Mouse (Mus musculus): ENCODE results near the gene Elmod2. TPM values are rescaled to one million over a fixed set of nuclear protein-coding genes. Genes with fewer than 3 reads are reported as not detected.
A peak's percentile ranks its signal among the peaks of the same experiment; 100 is the strongest.
"Not testable (repeated sequence)": the region's sequence is repeated elsewhere in the genome, so short reads cannot be mapped to it uniquely, and the experiment has no call there.

The Elmod2 gene
- polyA plus RNA-seq, 1 experiment from 2014 or later = 19.6 TPM

DNA sequence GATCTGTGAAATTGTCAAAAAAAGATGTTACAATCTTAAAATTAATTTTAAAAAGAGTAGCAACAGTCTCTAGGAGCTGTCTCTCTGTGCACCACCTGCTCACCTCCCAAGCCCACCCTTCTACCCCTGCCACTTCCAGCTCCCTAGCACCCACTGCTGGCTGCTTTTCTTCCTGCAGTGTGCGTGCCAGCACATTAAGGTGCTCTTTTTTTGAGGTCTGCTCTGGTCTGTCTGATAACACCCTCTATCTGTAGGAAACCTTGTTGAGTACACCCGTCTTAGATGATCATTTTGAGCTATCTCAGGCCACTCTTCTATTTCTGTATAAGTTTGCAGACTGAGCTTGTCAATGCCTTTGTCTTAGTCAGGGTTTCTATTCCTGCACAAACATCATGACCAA lies 9.2 kb downstream of the Elmod2 start:
- Histone ChIP-seq H3K4me2 (no peak overlapping the region), H3K36me3 (peaks cover 69% of the 10 kb centered on the region), H3K4me1 (replicated peaks) (no peaks in the 10 kb centered on the region), H3K4me3 (no peak overlapping the region), H3K9me3 (no peaks in the 10 kb centered on the region), H3K27ac (replicated peaks) (no peak overlapping the region), H3K27me3 (no peaks in the 10 kb centered on the region), H3K9ac (no peak overlapping the region)
- no peak for ATAC-seq (ENCODE audit: low read depth)
- WGBS = 94% methylated on average over 2 of the region's 2 CpGs

DNA sequence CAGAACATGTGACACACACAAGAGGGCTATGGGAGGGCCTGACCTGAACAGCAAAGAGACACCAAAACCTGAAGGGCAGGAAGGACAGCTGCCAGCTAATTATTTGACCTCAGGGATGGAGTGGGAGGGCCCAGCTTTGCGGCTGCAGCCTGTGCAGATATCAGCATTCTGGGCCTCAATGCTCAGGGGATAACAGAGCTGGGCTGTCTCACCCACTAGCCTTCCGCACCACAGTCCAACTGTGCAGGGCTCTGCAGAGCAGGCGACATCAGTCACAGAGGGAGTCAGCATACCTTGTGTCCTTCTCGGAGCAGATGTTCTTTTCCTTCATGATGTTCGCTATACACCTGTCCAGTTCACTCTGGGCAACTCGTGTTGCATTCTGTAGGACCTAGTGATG lies 9.9 kb downstream of the Elmod2 start:
- H3K4me3 ChIP-seq = no peak overlapping the region
- H3K4me2 ChIP-seq = no peak overlapping the region
- no peak overlapping the region for H3K9ac ChIP-seq
- no peak overlapping the region for H3K27ac ChIP-seq (replicated peaks)
- H3K9me3 ChIP-seq = no peaks in the 10 kb centered on the region
- 92% methylated on average over 6 of the region's 6 CpGs for WGBS
- no peaks in the 10 kb centered on the region for H3K4me1 ChIP-seq (replicated peaks)
- peaks cover 68% of the 10 kb centered on the region for H3K36me3 ChIP-seq
- H3K27me3 ChIP-seq = no peaks in the 10 kb centered on the region
- no peak for ATAC-seq (ENCODE audit: low read depth)

DNA sequence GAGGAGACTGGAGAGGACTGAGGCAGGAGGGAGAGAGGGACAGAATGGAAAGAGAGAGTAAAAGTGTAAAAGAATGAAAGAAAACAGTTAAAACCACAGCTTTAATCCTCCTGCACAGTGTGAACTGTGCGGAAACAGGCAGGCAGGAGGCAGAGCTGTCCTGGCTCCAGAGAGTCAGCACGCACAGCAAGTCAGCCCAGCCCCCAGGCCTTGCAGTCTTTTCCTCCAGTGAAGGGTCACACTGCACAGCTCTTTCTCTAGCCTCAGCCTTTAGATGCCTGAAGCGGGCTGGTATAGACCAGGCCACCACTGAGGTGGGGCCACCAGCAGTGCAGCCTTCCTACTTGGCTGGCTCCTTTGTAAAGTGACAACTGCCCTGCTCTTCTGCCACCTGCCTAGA lies 11.7 kb downstream of the Elmod2 start:
- no peaks in the 10 kb centered on the region for H3K27me3 ChIP-seq
- no peak overlapping the region for H3K9ac ChIP-seq
- H3K4me1 ChIP-seq (replicated peaks) = no peaks in the 10 kb centered on the region
- H3K4me3 ChIP-seq = no peak overlapping the region
- WGBS = 76% methylated on average over 3 of the region's 3 CpGs
- no peak overlapping the region for H3K4me2 ChIP-seq
- no peak overlapping the region for H3K27ac ChIP-seq (replicated peaks)
- H3K9me3 ChIP-seq = no peaks in the 10 kb centered on the region
- no peak for ATAC-seq (ENCODE audit: low read depth)
- H3K36me3 ChIP-seq = peaks cover 72% of the 10 kb centered on the region

DNA sequence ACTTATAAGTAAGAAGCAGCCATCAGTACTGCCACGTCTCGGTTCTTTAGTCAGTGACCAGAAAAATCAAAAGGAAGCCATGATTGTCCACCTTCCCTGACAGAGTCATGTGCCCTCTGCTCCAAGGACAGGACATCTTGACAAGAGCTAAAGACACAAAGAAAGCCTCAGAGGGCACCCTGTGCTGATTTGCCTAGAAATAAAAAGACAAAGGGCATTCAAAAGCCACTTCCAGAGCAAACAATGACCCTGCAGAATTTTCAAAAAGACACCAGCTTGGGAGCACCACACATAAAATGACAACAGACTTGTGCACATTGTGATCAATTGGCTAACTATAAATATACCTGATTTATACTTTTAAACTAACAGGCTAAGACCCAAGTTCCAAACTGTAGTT lies 16.6 kb downstream of the Elmod2 start:
- WGBS = 69% methylated on average over 2 of the region's 2 CpGs
- Histone ChIP-seq H3K36me3 (peaks cover 55% of the 10 kb centered on the region), H3K9me3 (no peaks in the 10 kb centered on the region), H3K4me3 (no peak overlapping the region), H3K27ac (replicated peaks) (no peak overlapping the region), H3K9ac (no peak overlapping the region), H3K4me2 (no peak overlapping the region), H3K27me3 (no peaks in the 10 kb centered on the region), H3K4me1 (replicated peaks) (no peaks in the 10 kb centered on the region)
- ATAC-seq (ENCODE audit: low read depth) = no peak

DNA sequence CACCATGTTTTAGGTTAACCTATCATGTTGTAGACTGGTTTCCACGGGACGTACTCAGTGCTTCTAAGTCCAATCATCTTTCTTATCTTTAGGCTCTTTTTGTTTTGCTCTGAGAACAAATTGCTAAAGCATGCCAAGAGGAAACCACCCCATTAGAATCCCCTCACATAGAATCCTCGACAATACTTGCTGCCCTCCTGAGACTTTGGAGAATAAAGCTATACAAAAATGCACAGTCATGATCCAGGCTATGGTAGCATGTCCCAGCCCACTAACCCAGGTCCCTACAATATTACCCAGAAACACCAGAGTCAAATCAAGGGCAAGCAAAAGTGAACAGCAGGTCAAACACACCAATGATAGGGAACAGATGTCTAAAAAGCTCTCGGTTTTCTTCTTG lies 17.2 kb downstream of the Elmod2 start:
- not testable (repeated sequence) for ATAC-seq (ENCODE audit: low read depth); H3K4me1 ChIP-seq (replicated peaks); H3K27ac ChIP-seq (replicated peaks); H3K9ac ChIP-seq; H3K27me3 ChIP-seq; H3K4me3 ChIP-seq; H3K9me3 ChIP-seq; H3K4me2 ChIP-seq
- H3K36me3 ChIP-seq = peaks cover 50% of the 10 kb centered on the region
- 84% methylated on average over 4 of the region's 4 CpGs for WGBS

DNA sequence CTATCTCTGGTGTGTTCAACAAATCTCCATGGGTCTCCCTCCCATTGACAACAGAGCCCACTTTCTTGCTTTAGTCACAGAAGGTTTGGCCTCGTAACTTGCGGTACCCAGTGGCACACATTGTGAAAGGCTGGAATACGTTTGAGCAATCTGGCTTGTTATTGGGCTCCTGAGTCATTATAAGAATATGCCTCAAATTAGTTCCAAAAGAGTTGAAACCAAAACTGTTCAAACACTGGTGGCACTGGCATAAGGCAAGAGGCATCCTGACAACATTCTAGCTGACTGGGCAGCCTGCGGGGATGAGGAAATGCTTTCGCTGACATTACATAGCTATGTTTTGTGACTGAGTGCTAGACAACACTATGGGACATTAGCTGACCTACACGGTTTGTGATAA lies 22.4 kb downstream of the Elmod2 start:
- Histone ChIP-seq H3K36me3 (peaks cover 13% of the 10 kb centered on the region), H3K4me3 (no peak overlapping the region), H3K4me2 (no peak overlapping the region), H3K9ac (no peak overlapping the region), H3K27ac (replicated peaks) (no peak overlapping the region), H3K27me3 (no peaks in the 10 kb centered on the region), H3K4me1 (replicated peaks) (no peaks in the 10 kb centered on the region), H3K9me3 (no peaks in the 10 kb centered on the region)
- ATAC-seq (ENCODE audit: low read depth) = no peak
- WGBS = 89% methylated on average over 6 of the region's 6 CpGs

DNA sequence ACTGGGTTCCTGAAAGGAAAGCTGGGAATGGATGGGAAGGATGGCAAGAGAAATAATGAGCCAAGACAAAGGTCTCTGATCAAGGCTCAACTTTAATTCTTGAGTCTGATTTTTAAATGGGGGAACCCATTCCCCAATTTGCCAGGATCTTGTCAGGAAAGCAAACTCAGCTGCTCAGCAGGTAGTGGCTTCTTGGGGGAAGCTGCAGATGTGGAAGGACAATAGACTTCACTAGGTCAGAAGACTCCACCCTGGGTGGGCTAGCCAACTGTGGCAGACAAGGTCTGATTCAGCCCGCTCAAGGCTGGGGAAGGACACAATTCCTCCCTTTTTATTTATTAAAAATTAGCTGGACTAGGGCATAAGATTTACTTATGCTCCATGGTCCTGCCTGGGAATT lies 27.3 kb downstream of the Elmod2 start:
- no peak overlapping the region for H3K4me3 ChIP-seq
- 89% methylated on average over 1 of the region's 1 CpGs for WGBS
- H3K4me2 ChIP-seq = no peak overlapping the region
- no peak overlapping the region for H3K27ac ChIP-seq (replicated peaks)
- no peak overlapping the region for H3K9ac ChIP-seq
- no peaks in the 10 kb centered on the region for H3K27me3 ChIP-seq
- H3K4me1 ChIP-seq (replicated peaks) = no peaks in the 10 kb centered on the region
- ATAC-seq (ENCODE audit: low read depth) = no peak
- H3K9me3 ChIP-seq = no peaks in the 10 kb centered on the region
- no peaks in the 10 kb centered on the region for H3K36me3 ChIP-seq

DNA sequence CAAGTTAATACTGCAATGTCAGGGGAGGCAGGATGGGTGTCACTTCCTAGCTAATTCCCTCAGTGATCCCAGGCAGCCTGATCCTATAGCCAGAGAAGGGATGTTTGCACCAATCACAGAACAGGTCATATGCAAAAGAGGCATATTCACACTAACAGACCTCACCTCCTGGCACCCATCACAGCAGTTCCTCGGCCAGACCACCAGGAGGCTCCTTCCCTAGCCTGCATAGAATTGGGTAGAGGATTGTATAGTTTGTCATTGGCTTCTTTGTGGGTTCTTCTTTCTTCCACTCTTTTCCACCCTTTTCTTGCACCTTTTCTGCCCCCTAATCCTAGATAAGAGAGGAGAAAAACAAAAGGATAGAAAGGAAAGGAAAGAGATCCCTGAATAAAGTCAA lies 32.2 kb downstream of the Elmod2 start:
- ATAC-seq (ENCODE audit: low read depth) = no peak
- H3K4me2 ChIP-seq = no peak overlapping the region

DNA sequence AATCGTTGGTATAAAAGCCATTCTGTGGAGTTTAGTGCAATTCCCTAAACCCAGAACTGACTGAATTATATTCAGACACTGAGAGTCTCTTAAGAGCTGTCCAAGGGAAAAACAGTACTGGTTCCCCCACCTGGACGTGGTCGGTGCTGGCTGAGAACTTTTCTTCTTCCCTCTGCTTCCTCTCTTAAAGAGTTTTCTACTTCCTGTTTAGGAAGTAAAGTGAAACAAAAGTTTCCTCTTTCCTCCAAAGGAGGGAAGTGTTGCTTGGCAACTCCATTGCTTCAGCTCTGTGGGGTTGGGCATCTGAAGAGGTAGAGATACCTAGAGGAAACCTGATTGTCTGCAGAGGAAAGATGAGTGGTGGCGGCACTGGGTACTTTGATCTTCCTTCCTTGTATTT lies 34.9 kb downstream of the Elmod2 start:
- 82% methylated on average over 4 of the region's 4 CpGs for WGBS
- H3K27me3 ChIP-seq = no peaks in the 10 kb centered on the region
- H3K9me3 ChIP-seq = no peaks in the 10 kb centered on the region
- no peaks in the 10 kb centered on the region for H3K36me3 ChIP-seq
- no peaks in the 10 kb centered on the region for H3K4me1 ChIP-seq (replicated peaks)
- ATAC-seq (ENCODE audit: low read depth) = no peak
- H3K9ac ChIP-seq = no peak overlapping the region
- no peak overlapping the region for H3K27ac ChIP-seq (replicated peaks)
- no peak overlapping the region for H3K4me2 ChIP-seq
- H3K4me3 ChIP-seq = no peak overlapping the region

More for the DNA sequence above, 32.2 kb downstream of the Elmod2 start:
- Histone ChIP-seq H3K4me3 (no peak overlapping the region), H3K9ac (no peak overlapping the region), H3K27ac (replicated peaks) (no peak overlapping the region), H3K36me3 (no peaks in the 10 kb centered on the region), H3K27me3 (no peaks in the 10 kb centered on the region), H3K4me1 (replicated peaks) (no peaks in the 10 kb centered on the region), H3K9me3 (no peaks in the 10 kb centered on the region)
- WGBS = 57% methylated on average over 1 of the region's 1 CpGs

DNA sequence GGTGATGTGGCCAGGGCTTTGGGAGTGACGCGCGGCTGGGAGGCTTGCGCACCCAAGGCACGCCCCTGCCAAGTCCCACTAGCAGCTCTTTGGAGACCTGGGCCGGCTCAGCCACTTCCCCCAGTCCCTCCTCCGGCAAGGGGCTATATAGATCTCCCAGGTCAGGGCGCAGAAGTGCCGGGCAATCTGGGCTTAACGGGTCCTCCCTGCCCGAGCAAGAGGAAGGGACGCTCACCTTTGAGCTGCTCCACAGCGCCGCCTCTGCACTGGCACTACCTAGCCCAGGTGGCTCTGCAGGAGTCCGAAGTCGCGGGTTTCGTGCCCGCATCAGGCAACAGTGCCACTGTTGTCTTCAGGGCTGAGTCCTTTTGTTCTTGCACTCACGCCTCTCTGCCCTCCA lies 42.1 kb downstream of the Elmod2 start, which contains the start of gene Ucp1:
TSS of gene Ucp1 (plus strand) at position 177 of the 400 bp plus-strand sequence.
- WGBS = 2% methylated on average over 20 of the region's 20 CpGs
- peaks cover 8% of the 10 kb centered on the region for H3K4me1 ChIP-seq (replicated peaks)
- H3K9me3 ChIP-seq = no peaks in the 10 kb centered on the region

DNA sequence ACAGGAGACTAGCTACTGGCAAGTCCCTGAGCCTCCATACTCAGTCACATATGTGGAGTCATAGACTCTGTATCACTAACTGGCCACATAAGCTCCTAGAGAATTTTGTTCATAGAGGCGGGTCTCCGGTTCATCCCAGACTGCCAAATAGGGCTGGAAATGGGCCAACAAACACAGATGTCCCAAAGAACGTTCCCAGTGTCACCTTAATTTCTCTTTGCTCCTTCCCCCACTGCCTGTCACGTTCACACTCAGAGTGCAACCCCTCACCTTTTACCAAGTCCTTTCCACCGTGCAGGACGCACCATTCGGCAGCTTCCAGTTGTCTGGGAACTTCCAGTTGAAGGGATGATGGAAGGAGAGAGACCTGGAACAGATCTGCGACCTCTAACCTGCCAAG lies 46.9 kb downstream of the Elmod2 start:
- no peak overlapping the region for H3K4me3 ChIP-seq
- no peak overlapping the region for H3K4me2 ChIP-seq
- WGBS = 85% methylated on average over 8 of the region's 8 CpGs
- no peak overlapping the region for H3K27ac ChIP-seq (replicated peaks)
- H3K36me3 ChIP-seq = no peaks in the 10 kb centered on the region
- peaks cover 8% of the 10 kb centered on the region for H3K4me1 ChIP-seq (replicated peaks)
- no peak for ATAC-seq (ENCODE audit: low read depth)
- no peak overlapping the region for H3K9ac ChIP-seq
- H3K27me3 ChIP-seq = peaks cover 17% of the 10 kb centered on the region
- H3K9me3 ChIP-seq = no peaks in the 10 kb centered on the region

More for the DNA sequence above, 42.1 kb downstream of the Elmod2 start, which contains the start of gene Ucp1:
- H3K4me3 ChIP-seq = peak within 1 kb of the TSS; percentile 18; the same call in 1 of the 2 replicates
- H3K9ac ChIP-seq = no peak within 1 kb of the TSS; the same call in 1 of the 2 replicates
- no peaks in the 10 kb centered on the region for H3K36me3 ChIP-seq
- no peak within 1 kb of the TSS for H3K27ac ChIP-seq (replicated peaks)
- H3K27me3 ChIP-seq = peaks cover 27% of the 10 kb centered on the region
- ATAC-seq (ENCODE audit: low read depth) = no peak
- H3K4me2 ChIP-seq = peak within 1 kb of the TSS; percentile 45

DNA sequence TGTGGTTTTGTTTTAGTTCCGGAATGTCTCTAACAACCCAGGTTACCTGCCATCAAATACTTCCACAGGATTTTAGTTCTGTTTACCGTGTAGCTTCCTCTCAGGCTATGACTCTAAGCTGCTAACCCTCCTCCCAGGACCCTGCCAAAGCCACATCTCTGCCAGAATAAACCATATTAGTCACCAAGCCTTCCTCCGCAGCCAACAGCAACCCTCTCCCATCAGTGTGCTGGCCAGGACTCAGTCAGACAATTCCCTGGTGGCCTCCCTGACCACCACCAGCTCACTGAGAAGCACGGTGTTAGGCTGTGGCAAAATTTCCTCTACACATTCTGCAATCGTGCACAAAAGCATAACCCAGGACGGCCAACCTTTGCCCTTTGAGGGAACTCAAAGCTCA lies 53.9 kb downstream of the Elmod2 start:
- peaks cover 4% of the 10 kb centered on the region; the same call in 1 of the 2 replicates for H3K36me3 ChIP-seq
- no peak overlapping the region for H3K9ac ChIP-seq
- ATAC-seq (ENCODE audit: low read depth) = no peak
- no peaks in the 10 kb centered on the region for H3K27me3 ChIP-seq
- 93% methylated on average over 6 of the region's 6 CpGs for WGBS
- H3K4me2 ChIP-seq = no peak overlapping the region
- H3K4me3 ChIP-seq = no peak overlapping the region
- no peaks in the 10 kb centered on the region for H3K4me1 ChIP-seq (replicated peaks)
- H3K27ac ChIP-seq (replicated peaks) = no peak overlapping the region
- H3K9me3 ChIP-seq = no peaks in the 10 kb centered on the region

DNA sequence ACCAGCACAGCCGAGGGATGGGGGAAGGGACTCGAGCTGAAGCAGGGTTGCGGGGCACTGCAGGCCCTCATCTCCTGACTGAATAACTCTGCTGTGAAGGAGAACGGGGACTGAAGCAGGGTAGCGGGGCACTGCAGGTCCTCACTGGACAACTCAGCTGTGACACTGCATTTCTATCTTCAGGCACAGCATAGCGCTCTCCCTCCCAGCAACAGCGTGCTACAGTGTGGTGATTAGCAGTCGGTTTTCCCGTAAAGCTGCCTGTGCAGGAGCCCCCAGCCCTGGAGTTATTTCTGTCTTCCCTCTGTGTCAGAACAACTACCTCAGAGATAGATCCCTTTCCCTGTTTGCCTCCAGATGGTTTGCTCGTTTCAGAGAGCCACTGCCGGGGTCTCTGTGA lies 57.8 kb downstream of the Elmod2 start:
- H3K4me3 ChIP-seq = no peak overlapping the region
- 66% methylated on average over 11 of the region's 11 CpGs for WGBS
- H3K4me1 ChIP-seq (replicated peaks) = no peaks in the 10 kb centered on the region
- H3K27me3 ChIP-seq = no peaks in the 10 kb centered on the region
- H3K9ac ChIP-seq = no peak overlapping the region
- H3K36me3 ChIP-seq = peaks cover 31% of the 10 kb centered on the region
- H3K27ac ChIP-seq (replicated peaks) = no peak overlapping the region
- ATAC-seq (ENCODE audit: low read depth) = no peak
- H3K9me3 ChIP-seq = no peaks in the 10 kb centered on the region
- H3K4me2 ChIP-seq = no peak overlapping the region
